Mouse (Mus musculus) MEL (cell line): ENCODE measurements around the gene Zmynd10. TPM values are rescaled to one million over a fixed set of nuclear protein-coding genes. Genes with fewer than 3 reads are reported as not detected.

Experiments
- DNase-seq: peaks from one replicate; pipeline ENCODE4 v3.0.0; 2011; ENCODE audit warnings: low read depth, low spot score
- H3K27ac ChIP-seq: 2 replicates; pipeline ENCODE4 v1.5.1; 2012; ENCODE audit warnings: low read depth, mild to moderate bottlenecking, control low read depth, low read length, moderate library complexity; ENCODE audit not compliant: control insufficient read depth
- H3K27me3 ChIP-seq, 2 experiments: fragments of 150-350 bp in 1 of 2; sonication (generic) in 1 of 2; 2 replicates each; pipeline ENCODE4 v1.6.1; 2012; ENCODE audit warnings: low read length in 2 of 2, mild to moderate bottlenecking in 2 of 2, improper control_type of control experiment in 1 of 2, moderate library complexity in 1 of 2; ENCODE audit not compliant: insufficient read depth in 2 of 2, control insufficient read depth in 1 of 2
- H3K36me3 ChIP-seq, 2 experiments: 2 replicates each; pipeline ENCODE4 v1.6.1; 2012 to 2014; ENCODE audit warnings: low read length in 2 of 2, improper control_type of control experiment in 1 of 2, inconsistent platforms in 1 of 2, mild to moderate bottlenecking in 1 of 2; ENCODE audit not compliant: insufficient read depth in 2 of 2, control insufficient read depth in 1 of 2
- H3K4me1 ChIP-seq, 2 experiments: fragments of 150-350 bp in 1 of 2; sonication (generic) in 1 of 2; 2 replicates each; pipeline ENCODE4 v1.6.1; 2012; ENCODE audit warnings: low read length in 2 of 2, improper control_type of control experiment in 1 of 2, mild to moderate bottlenecking in 1 of 2; ENCODE audit not compliant: insufficient read depth in 2 of 2, control insufficient read depth in 1 of 2
- H3K4me3 ChIP-seq, 2 experiments: fragments of 150-350 bp in 1 of 2; sonication (generic) in 1 of 2; 2 replicates each; pipeline ENCODE4 v1.5.1; 2012; ENCODE audit warnings: low read depth in 2 of 2, low read length in 2 of 2, mild to moderate bottlenecking in 2 of 2, moderate library complexity in 2 of 2, control low read depth in 1 of 2, improper control_type of control experiment in 1 of 2; ENCODE audit not compliant: control insufficient read depth in 1 of 2, insufficient read depth in 1 of 2
- H3K79me2 ChIP-seq: 2 replicates; pipeline ENCODE4 v1.6.1; 2012; ENCODE audit warnings: mild to moderate bottlenecking, low read length, moderate library complexity; ENCODE audit not compliant: control insufficient read depth, poor library complexity, insufficient read depth
- H3K9ac ChIP-seq: 2 replicates; pipeline ENCODE4 v1.6.1; 2012; ENCODE audit warnings: low read depth, mild to moderate bottlenecking, control low read depth, low read length, moderate library complexity; ENCODE audit not compliant: control insufficient read depth, poor library complexity, severe bottlenecking
- H3K9me3 ChIP-seq: fragments of 150-350 bp; sonication (generic); replicated peaks from 2 replicates; pipeline ENCODE4 v1.6.1; 2012; ENCODE audit warnings: mild to moderate bottlenecking, low read length, improper control_type of control experiment, moderate library complexity; ENCODE audit not compliant: insufficient read depth
- HCFC1 ChIP-seq: IDR thresholded peaks from 2 replicates; pipeline ENCODE4 v1.6.1; 2012; ENCODE audit warnings: low read depth, mild to moderate bottlenecking, inconsistent platforms, low read length, improper control_type of control experiment, moderate library complexity
- KAT2A ChIP-seq: conservative IDR thresholded peaks from 2 replicates; pipeline ENCODE4 v1.6.1; 2012; ENCODE audit warnings: low read depth, low read length, improper control_type of control experiment, inconsistent platforms
- MAX ChIP-seq: IDR thresholded peaks from 2 replicates; pipeline ENCODE4 v1.6.1; 2011; ENCODE audit warnings: low read length, improper control_type of control experiment
- MYC ChIP-seq: IDR thresholded peaks from 2 replicates; pipeline ENCODE4 v1.6.1; 2011; ENCODE audit warnings: low read depth, mild to moderate bottlenecking, low read length, improper control_type of control experiment, moderate library complexity
- NRF1 ChIP-seq: IDR thresholded peaks from 2 replicates; pipeline ENCODE4 v1.6.1; 2014; ENCODE audit warnings: low read depth, mild to moderate bottlenecking, inconsistent platforms, low read length, improper control_type of control experiment, moderate library complexity; ENCODE audit not compliant: poor library complexity, insufficient read depth, severe bottlenecking
- POLR2A ChIP-seq, 2 experiments: IDR thresholded peaks; 2 replicates each; pipeline ENCODE4 v1.6.1; 2011 to 2012; ENCODE audit warnings: low read length in 2 of 2, mild to moderate bottlenecking in 2 of 2, control low read depth in 1 of 2, improper control_type of control experiment in 1 of 2, low read depth in 1 of 2, moderate library complexity in 1 of 2; ENCODE audit not compliant: control insufficient read depth in 1 of 2, insufficient read depth in 1 of 2, poor library complexity in 1 of 2
- POLR2AphosphoS2 ChIP-seq: IDR thresholded peaks from 2 replicates; pipeline ENCODE4 v1.6.1; 2011; ENCODE audit warnings: low read length, improper control_type of control experiment
- POLR2AphosphoS5 ChIP-seq: IDR thresholded peaks from 2 replicates; pipeline ENCODE4 v1.6.1; 2012; ENCODE audit warnings: low read depth, borderline replicate concordance, mild to moderate bottlenecking, inconsistent platforms, low read length, moderate library complexity, mixed read lengths
- TAL1 ChIP-seq: IDR thresholded peaks from 2 replicates; pipeline ENCODE4 v1.6.1; 2012; ENCODE audit warnings: mild to moderate bottlenecking, inconsistent platforms, low read length, moderate library complexity, mixed read lengths
- ZKSCAN1 ChIP-seq: IDR thresholded peaks from 2 replicates; pipeline ENCODE4 v1.6.1; 2012; ENCODE audit warnings: low read depth, mild to moderate bottlenecking, inconsistent platforms, low read length, improper control_type of control experiment, moderate library complexity
- polyA plus RNA-seq, 2 experiments: library from polyadenylated mRNA; stranded (reverse) in 1 of 2; unstranded in 1 of 2; fragments of >175 nt in 1 of 2; fragments of >200 nt in 1 of 2; gene quantifications; 2 replicates each; pipeline versions ENCODE4 v1.2.1 to v1.2.4; 2012; ENCODE audit warnings: low replicate concordance in 2 of 2, low read depth in 1 of 2; ENCODE audit not compliant: insufficient read length in 2 of 2, insufficient read depth in 1 of 2, missing spikeins in 1 of 2
- total RNA-seq: library from RNA; depleted of rRNA; stranded (reverse); fragments of 300-350 nt; gene quantifications from 2 replicates; pipeline ENCODE4 v1.2.3, GENCODE M21; 2012

Zmynd10 gene
- total and polyA plus RNA-seq, 3 experiments: 0.31 to 0.85 TPM; not detected in 1

- TF ChIP-seq NRF1: no peak
- TF ChIP-seq POLR2A (IDR thresholded peaks at IDR 0.05; ENCODE audit: control insufficient read depth in 1 of 2, insufficient read depth in 1 of 2, low read depth in 1 of 2, low read length in 2 of 2, poor library complexity in 1 of 2): 0 out of 4 replicates have a peak, but pooled peaks of 1 of the 2 experiments have one; percentile 35
- TF ChIP-seq MAX: no peak
These were observed 25.2 kb upstream of the Zmynd10 start (continued) for GRCm38 (mm10) chr9:107521711-107522399.

GRCm38 (mm10) chr9:107522400-107522711, 24.7 kb upstream of the Zmynd10 start:
- H3K79me2 ChIP-seq: no peaks in the 10 kb centered on the region
- no peaks in the 10 kb centered on the region for H3K9me3 ChIP-seq
- DNase-seq: no peak
- H3K4me1 ChIP-seq: peaks cover 0 to 12% of the 10 kb centered on the region in 2 experiments; a peak in 3 of 4 replicates
- no peak overlapping the region for H3K27ac ChIP-seq
- no peak overlapping the region; a peak in 1 of 4 replicates for H3K4me3 ChIP-seq
- H3K9ac ChIP-seq: no peak overlapping the region
- H3K36me3 ChIP-seq: peaks cover 0 to 8% of the 10 kb centered on the region in 2 experiments; a peak in 1 of 4 replicates
- H3K27me3 ChIP-seq: no peaks in the 10 kb centered on the region
- TF ChIP-seq KAT2A: no peak
- TF ChIP-seq HCFC1: no peak

GRCm38 (mm10) chr9:107526198-107527026, 20.7 kb upstream of the Zmynd10 start:
- DNase-seq: no peak
- Histone ChIP-seq H3K27ac (no peak overlapping the region), H3K36me3 (no peaks in the 10 kb centered on the region; a peak in 1 of 4 replicates), H3K27me3 (no peaks in the 10 kb centered on the region), H3K79me2 (no peaks in the 10 kb centered on the region), H3K4me3 (no peak overlapping the region), H3K4me1 (no peaks in the 10 kb centered on the region), H3K9me3 (no peaks in the 10 kb centered on the region), H3K9ac (no peak overlapping the region)
- TF ChIP-seq TAL1: no peak
- no peak for TF ChIP-seq POLR2AphosphoS5
- no peak for TF ChIP-seq MYC
- TF ChIP-seq POLR2AphosphoS2: no peak
- TF ChIP-seq ZKSCAN1: no peak
- no peak for TF ChIP-seq KAT2A
